Mouse (Mus musculus) frontal cortex, postnatal 25 days (tissue): ENCODE data around the gene Gp1ba.
A peak's percentile ranks its signal among the peaks of the same experiment; 100 is the strongest.

ENCODE experiments used
- DNase-seq, 2 experiments: peaks; one replicate each; pipeline ENCODE4 v3.0.0; 2022; ENCODE audit warnings: low spot score in 2 of 2

Gp1ba gene

DNA sequence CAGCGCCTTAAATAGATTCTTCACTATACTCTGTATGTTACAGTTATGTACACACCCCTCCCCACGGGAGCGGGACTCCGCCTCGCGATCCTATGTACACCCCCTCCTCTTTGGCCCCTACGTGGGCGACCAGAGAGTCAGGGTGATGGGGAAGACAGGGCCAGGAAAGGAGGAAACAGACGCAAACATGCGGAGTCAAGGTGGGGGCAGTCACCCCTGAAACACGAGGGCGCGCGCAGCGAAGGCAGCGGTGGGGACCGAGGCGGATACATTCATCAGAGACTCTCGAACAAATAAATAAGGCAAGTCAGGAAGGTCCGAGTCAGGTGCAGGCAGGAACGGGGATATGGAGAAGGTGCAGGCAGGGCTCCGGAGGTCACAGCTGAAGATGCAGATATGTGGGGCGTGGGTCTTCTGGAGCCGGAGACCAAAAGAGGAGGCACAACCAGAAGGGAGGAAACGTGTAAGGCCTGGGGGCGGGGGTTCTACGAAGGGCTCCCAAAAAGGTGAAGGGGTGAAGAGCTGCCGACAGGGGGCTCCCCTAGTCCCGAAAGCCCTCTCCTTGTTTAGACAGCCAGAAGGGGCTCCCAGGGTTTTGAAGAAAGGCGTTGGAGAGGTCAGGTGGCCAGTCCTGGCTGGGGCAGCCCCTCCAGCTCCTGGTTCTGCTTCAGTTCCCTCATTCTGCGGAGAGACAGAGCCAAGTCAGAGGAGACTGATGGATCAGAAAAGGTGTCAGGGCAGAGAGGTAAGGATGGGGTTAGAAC lies 30.8 kb downstream of the Gp1ba start:
- peak; percentile 53 to 64 for DNase-seq

DNA sequence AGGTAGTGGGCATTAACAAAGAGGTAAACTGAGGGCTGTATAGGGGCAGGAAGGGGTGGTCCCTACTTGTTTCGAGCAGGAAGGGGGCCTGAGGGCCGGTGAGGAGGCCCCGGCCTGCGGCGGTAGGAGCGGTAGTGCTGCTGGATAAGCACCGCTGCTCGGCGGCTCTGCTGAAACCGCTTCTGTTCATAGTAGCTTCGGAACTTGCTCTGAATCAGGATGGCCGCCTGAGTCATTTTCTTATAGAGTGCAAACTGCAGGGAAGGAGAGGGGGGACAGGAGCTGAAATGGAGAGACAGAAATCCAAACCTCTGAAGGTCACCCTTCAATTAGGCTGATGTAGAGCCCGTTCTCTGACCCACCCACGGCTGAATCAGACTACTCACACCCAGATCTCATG lies 31.6 kb downstream of the Gp1ba start:
- DNase-seq = no peak

DNA sequence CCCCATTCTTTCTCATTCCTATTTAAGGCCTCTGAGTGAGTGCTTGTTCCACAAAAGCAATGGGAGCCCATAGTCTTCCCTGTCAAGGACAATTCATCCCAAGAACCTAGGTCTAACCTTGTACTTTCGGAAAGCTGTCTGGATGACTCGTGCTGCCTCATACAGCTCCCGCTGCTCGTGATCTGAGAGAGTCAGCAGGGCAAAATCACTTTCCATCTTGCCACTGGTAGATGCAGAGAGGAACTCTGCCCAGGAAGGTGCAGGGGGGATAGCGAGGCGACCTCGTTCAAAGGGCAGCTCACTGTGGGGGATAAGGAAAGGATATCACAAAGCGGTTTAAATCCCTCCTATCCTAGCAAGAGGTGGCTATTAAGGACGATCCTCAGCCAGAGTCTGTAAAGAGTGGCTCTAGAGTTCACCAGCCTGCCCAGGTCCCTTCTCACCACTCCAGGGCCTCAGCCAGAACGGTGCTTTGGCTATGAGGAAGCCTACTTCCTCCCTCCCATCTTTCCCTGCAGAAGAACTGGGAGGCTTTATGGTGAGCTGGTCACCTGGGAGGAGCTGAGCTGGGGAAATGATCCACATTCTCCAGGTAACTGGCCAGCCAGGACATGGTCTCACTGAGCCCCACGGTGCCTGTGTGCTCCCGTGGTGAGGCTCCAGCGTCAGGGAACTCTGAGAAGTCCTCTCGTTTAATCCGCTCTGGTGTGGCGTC lies 32.6 kb downstream of the Gp1ba start:
- DNase-seq = no peak

DNA sequence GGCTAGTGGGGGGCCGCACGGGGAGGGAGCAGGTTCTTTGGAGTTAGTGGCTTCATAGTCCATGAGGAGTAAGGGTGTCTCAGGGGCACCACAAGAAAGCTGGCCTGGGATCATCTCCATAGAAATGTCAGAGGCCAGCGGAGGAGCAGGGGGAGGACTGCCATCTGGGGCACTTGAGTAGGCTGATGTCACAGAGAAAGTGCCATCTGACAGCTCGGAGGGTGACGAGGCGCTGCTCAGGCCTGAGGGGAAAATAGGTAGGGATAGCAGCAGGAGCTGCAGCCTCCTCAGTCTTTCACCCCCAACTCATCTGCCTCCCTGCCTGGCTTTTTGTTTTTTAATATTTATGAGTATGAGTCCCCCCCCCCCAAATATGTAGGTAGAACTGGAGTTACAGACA lies 35.1 kb downstream of the Gp1ba start:
- DNase-seq = no peak

DNA sequence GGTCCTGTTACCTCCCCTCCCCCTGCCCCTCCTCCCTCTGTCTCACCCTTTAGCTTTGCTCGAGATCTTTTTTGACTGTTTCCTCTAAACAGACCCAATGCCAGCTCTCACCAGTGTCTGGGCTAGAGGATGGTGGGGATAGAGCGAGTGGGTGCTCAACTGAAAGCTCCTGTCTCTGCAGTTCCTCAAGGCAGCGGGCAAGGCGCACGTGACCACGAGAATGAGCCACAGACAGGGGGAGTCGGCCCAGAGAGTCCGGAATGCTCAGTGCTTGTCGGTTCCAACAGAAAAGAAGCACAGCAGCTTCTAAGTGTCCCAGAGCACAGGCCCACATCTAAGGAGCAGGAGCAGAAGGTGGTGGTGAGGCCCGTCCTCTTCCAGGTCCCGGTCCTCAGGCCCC lies 35.6 kb downstream of the Gp1ba start:
- DNase-seq = no peak

DNA sequence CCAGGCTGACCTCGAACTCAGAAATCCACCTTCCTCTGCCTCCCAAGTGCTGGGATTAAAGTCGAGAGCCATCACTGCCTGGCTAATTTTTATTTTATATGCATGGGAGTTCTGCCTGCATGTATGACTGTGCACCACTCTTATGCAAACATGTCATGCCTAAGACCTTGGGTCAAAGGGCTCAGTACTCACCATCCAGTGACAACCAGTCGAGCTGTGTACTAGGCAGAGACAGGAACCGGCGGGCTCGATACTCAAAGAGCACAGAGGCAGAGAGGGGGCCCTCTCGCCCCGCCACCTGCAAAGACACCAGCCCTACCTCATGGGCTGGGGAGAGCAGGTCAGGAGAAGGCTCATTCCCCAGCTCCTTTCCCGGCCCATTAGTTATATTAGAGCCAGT lies 39.2 kb downstream of the Gp1ba start:
- no peak for DNase-seq

DNA sequence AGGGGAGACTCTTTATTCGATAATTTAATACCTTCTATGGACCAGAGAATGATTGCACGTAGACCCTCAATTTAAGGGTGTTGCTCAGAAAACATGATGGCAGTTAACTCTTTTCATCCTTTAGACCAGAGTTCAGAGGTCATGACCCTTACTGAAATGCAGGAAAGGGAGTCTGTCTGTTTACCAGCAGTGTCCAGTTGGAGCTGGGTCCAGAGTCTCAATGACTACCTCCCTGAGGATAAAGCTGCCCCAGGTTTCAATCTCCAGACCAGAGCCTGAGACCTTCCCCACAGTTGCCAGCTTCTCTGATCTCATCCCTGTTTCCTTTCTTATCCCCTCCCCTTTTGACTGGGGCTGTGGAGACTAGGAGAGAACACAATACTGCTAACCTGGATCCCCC lies 39.7 kb downstream of the Gp1ba start:
- DNase-seq = no peak

DNA sequence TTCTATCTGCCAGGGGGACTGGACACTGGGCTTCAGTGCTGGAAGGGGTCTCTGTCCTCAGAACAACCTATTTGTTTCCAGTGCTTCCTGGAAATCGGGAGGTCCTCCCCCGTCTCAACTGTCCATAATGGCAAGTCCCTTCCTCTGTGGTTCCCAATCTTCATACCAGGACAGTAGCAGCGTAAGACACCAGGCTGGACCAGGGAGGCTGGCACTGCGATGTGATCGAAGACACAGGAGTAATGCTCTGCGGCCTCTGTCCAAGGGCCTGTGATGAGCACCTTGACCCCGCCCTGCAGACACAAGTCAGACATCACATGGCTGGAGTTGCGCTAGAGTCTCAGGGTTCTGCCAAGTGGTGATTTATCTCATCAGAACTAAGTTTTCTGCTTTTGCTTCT lies 40.4 kb downstream of the Gp1ba start:
- no peak for DNase-seq

DNA sequence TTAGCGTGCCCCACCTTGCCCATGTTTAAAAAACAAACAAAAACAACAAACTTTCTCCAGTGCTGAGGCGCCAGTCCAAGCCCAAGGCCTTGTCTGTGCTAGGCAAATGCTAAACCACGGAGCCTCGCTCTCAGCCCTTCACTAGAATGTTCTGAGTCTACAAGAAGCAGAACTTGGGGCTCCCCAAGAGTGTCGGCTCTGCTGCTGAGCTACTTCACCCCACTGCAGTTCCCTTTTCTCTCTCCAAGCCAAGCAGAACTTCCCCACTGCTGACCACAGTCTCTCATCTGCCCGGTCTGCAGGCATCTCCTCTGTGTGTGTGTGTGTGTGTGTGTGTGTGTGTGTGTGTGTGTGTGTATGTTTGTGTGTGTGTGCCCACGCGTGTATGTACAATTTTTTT lies 41.0 kb downstream of the Gp1ba start:
- DNase-seq = no peak

DNA sequence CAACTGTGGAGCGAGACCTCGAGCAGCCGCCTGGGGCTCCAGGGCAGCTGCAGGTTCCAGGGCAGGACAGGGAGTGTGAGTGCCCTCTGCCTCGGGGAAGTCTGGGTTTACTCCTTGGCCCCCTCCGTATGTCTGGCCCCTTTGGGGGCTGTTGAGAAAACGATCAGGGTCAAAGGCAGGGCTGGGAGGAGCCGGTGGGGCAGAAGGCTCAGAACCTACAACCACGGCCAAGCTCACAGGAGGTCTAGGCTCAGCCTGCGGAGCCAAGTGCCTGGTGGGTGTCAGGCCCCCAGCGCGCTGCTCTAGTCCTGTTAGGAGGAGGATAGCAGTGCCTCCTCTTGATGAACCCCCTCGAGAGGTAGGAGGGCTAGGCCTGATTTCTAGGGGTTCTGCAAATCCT lies 42.2 kb downstream of the Gp1ba start:
- no peak for DNase-seq

DNA sequence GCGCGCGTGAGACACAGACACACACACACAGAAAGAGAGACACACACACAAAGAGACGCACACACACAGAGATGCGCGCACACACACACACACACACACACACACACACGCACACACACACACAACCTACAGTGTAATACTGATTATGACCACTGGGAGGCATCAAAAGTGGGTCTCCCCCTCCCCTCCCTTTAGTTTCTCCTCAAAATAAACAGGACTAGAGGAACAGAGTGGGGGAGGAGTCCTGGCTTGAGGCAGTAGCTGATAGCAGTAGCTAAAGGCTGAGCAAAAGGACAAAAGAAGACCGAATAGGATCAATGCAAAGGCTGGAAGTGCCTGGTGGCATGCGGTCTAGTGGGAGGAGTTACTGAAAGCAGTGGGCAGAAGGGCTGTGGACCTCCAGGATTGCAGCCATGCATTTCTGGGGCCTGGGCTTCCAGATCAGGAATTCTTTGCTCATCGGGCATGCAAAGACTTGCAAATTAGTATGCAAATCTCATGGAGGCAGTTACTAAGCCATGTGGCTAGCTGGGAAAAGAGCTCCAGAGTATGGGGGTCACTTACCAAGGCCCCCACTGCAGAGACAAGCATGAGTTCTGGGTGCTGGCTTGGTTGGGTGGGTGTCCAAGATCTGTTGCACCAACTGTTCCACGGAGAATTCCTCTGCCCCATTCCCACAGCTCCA lies 43.1 kb downstream of the Gp1ba start:
- no peak for DNase-seq

DNA sequence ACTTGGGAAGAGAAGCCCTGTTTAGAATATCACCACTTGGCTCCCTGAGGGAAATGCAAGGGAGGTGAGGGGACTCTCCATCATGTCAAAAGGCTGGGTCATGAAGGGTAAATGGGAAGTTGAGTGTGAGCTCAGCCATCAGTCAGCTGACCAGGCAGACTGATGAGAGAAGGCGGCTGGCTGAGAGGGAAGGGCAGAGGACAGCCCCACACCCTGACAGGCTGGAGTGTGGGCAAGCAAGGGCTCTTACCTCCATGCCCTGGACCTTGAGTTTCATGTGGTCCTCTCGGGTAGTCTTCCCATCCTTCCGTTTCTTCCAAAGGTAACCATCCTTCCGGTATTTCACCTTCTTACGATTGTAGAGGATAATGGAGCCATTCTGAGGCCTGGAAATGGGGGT lies 44.7 kb downstream of the Gp1ba start:
- DNase-seq = no peak

DNA sequence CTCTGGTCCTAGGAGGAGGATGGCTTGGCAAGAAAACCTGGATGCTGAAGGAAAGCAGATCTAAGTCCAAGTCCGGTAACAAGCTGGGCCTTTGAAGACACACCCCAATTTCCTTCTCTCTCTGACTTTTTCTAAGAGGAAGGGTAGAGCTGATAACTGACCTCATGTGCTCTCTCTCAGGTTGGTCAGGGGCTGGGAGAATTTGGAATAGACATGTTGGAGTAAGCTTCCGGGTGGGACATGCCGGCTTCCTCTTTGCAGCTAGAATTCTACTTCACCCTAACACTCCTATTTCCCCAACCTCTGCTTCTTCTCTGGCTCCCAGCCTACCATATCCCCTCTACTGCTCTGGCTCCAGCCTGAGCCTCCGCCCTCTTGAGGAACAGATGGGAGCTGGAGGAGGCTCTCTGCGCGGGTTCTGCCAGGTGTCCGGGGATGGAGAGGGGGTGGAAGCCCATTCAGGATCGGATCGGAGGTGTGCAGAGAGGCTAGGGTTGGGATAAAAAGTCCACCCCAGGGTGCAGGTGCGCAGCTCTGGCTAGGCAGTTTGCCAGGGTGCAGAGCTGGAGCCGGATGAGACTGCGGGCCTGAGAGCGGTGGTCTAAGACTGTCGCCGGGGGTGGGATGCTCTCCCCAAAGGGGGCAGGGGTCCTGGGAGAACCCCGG lies 48.1 kb downstream of the Gp1ba start:
- peak in 1 of 2 experiments; percentile 51 for DNase-seq

DNA sequence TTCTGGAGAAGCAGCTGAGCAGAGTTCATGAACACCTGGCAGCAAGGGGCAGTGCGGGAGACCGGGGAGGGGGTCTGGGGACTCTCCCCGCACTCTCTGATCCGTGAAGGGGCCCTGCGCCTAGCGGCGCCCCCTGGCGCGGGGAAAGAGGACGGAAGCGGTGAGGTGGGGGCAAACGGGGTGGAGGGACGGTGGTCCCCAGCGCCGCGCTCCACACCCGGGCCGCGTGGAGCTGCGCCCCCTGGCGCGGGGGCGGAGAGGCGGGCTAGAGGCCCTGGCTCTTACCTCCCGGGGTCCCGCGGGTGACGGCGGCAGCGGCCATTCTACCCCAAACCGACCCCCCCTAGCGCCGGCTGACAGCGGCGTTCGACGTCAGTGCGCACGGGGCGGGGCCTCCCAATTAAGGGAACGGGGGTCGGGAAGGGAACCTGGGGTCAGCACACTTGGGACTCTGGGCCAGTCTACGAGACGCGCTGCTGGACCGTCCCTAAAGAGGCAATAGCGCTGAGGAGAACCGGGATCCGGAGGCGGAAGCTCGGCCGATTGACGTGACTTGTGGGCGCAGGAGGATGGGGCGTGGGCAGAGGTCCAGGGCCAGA lies 48.8 kb downstream of the Gp1ba start, which contains the start of gene Camta2:
Gene Camta2, minus strand, starts transcription at position 505 of the 599 bp plus-strand sequence.
- DNase-seq = peak; percentile 74 to 84

DNA sequence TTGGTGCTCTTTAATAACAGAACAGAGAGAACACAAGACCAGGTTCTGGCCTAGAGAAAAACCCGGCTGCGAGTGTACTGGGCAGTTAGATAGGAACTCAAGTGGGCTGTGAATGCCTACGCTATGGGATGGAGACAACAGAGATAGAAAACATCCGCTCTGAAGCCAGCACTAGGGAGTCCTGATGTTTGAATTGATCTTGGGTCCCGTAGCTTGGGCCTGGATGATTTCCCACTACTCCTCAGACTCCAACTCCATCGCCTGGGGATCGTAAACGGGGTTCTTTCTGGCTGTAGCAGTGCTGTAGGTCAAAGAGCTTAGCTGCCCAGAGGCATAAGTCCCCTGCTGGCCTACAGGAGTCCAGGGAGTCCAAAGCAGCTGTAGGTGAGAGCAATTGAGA lies 49.5 kb downstream of the Gp1ba start:
- DNase-seq = no peak

DNA sequence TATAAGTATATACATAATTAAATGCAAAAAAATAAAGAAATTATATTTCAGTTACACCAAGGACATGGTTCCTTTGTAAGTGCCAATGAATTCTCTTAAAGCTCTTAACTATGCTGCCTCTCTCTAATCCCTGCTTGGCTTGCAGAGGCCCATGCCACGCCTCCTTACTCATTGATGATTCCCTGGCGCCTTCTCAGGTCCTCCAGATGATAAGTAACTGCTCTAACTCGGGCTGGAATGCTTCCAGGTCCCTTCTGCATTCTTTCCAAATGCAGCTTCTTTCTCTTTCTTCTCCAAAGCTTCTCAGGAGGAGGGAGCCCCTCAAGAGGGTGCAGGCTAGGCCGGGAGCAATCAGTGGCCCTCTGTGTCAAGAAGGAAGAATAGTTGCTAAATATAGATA lies 50.7 kb downstream of the Gp1ba start:
- no peak for DNase-seq
